Mouse (Mus musculus) limb, embryonic 13.5 days (tissue): ENCODE results near the gene Tbc1d1. TPM values are rescaled to one million over a fixed set of nuclear protein-coding genes. Genes with fewer than 3 reads are reported as not detected.

Experiments
- ATAC-seq: fragments of 200-750 bp; cut with Nextera tagmentation; 2 replicates; pipeline ENCODE4 v1.8.0; 2017; ENCODE audit warnings: low read depth, moderate number of reproducible peaks, moderate TSS enrichment; ENCODE audit not compliant: low FRiP score
- H3K27ac ChIP-seq: fragments of 300-500 bp; sonication (generic); 2 replicates; pipeline ENCODE4 v1.5.1; 2015; ENCODE audit warnings: inconsistent platforms, mild to moderate bottlenecking, moderate library complexity
- H3K27me3 ChIP-seq: fragments of 300-500 bp; sonication (generic); 2 replicates; pipeline ENCODE4 v1.6.1; 2015; ENCODE audit warnings: mild to moderate bottlenecking, inconsistent platforms
- H3K36me3 ChIP-seq: fragments of 300-500 bp; sonication (generic); 2 replicates; pipeline ENCODE4 v1.6.1; 2015; ENCODE audit warnings: inconsistent platforms, mild to moderate bottlenecking, moderate library complexity
- H3K4me1 ChIP-seq: fragments of 300-500 bp; sonication (generic); 2 replicates; pipeline ENCODE4 v1.6.1; 2015; ENCODE audit warnings: inconsistent platforms
- H3K4me2 ChIP-seq: fragments of 300-500 bp; sonication (generic); replicated peaks from 2 replicates; pipeline ENCODE4 v1.6.1; 2015; ENCODE audit warnings: inconsistent platforms, mild to moderate bottlenecking, moderate library complexity
- H3K4me3 ChIP-seq: fragments of 300-500 bp; sonication (generic); 2 replicates; pipeline ENCODE4 v1.5.1; 2015; ENCODE audit warnings: moderate library complexity, mild to moderate bottlenecking, inconsistent platforms
- H3K9ac ChIP-seq: fragments of 300-500 bp; sonication (generic); 2 replicates; pipeline ENCODE4 v1.6.1; 2015; ENCODE audit warnings: mild to moderate bottlenecking, inconsistent platforms
- H3K9me3 ChIP-seq: fragments of 300-500 bp; sonication (generic); 2 replicates; pipeline ENCODE4 v1.6.1; 2016; ENCODE audit warnings: inconsistent platforms
- WGBS: fragments of 180-500 bp; shearing (Covaris S2); methylation state at CpG from one replicate; pipeline ENCODE4 v1.1.7; 2015; 5-methylcytosine and 5-hydroxymethylcytosine counted together
- polyA plus RNA-seq: library from polyadenylated mRNA; unstranded; fragments of >200 nt; fragmentation: Nextera tagmentation; extraction: Ambion mirVana; gene quantifications from 2 replicates; pipeline ENCODE4 v1.2.1, GENCODE M21; 2015

The Tbc1d1 gene
- polyA plus RNA-seq, 1 experiment from 2014 or later: 29.1 TPM

- peaks cover 57% of the 10 kb centered on the region for H3K27me3 ChIP-seq
- no peaks in the 10 kb centered on the region for H3K9me3 ChIP-seq
- no peaks in the 10 kb centered on the region for H3K36me3 ChIP-seq
- H3K9ac ChIP-seq: no peak overlapping the region
- 73% methylated on average over 5 of the region's 5 CpGs for WGBS
- no peak overlapping the region for H3K4me2 ChIP-seq
- peaks cover 17% of the 10 kb centered on the region for H3K4me1 ChIP-seq
- ATAC-seq: no peak
- no peak overlapping the region for H3K4me3 ChIP-seq
- H3K27ac ChIP-seq: no peak overlapping the region
Observed at GRCm38 (mm10) chr5:64162582-64162981, 6.5 kb downstream of the Tbc1d1 start.

- no peaks in the 10 kb centered on the region for H3K9me3 ChIP-seq
- no peak for ATAC-seq
- 93% methylated on average over 3 of the region's 3 CpGs for WGBS
Observed at GRCm38 (mm10) chr5:64164414-64164813, 8.3 kb downstream of the Tbc1d1 start.

GRCm38 (mm10) chr5:64165826-64166225 is 9.7 kb downstream of the Tbc1d1 start:
- Histone ChIP-seq H3K36me3 (no peaks in the 10 kb centered on the region), H3K9ac (no peak overlapping the region), H3K27ac (no peak overlapping the region), H3K4me3 (no peak overlapping the region), H3K27me3 (peaks cover 26% of the 10 kb centered on the region), H3K4me1 (peaks cover 3% of the 10 kb centered on the region; the same call in 1 of the 2 replicates), H3K4me2 (no peak overlapping the region), H3K9me3 (no peaks in the 10 kb centered on the region)
- WGBS: 70% methylated on average over 2 of the region's 2 CpGs
- no peak for ATAC-seq

More at GRCm38 (mm10) chr5:64164414-64164813, 8.3 kb downstream of the Tbc1d1 start:
- Histone ChIP-seq H3K27ac (no peak overlapping the region), H3K36me3 (no peaks in the 10 kb centered on the region), H3K27me3 (peaks cover 39% of the 10 kb centered on the region), H3K9ac (no peak overlapping the region), H3K4me1 (peaks cover 14% of the 10 kb centered on the region), H3K4me3 (no peak overlapping the region), H3K4me2 (no peak overlapping the region)

GRCm38 (mm10) chr5:64168990-64169540 is 13.0 kb downstream of the Tbc1d1 start:
- ATAC-seq: no peak
- 91% methylated on average over 10 of the region's 10 CpGs for WGBS
- Histone ChIP-seq H3K4me3 (no peak overlapping the region), H3K9me3 (no peaks in the 10 kb centered on the region), H3K9ac (no peak overlapping the region), H3K36me3 (no peaks in the 10 kb centered on the region), H3K27me3 (0 out of 2 replicates have a peak, but pooled peaks cover 7% of the 10 kb centered on the region), H3K27ac (no peak overlapping the region), H3K4me2 (no peak overlapping the region), H3K4me1 (peaks cover 8% of the 10 kb centered on the region; the same call in 1 of the 2 replicates)

GRCm38 (mm10) chr5:64172884-64173283 is 16.8 kb downstream of the Tbc1d1 start:
- 80% methylated on average over 3 of the region's 3 CpGs for WGBS
- Histone ChIP-seq H3K27me3 (0 out of 2 replicates have a peak, but pooled peaks cover 7% of the 10 kb centered on the region), H3K9ac (no peak overlapping the region), H3K36me3 (no peaks in the 10 kb centered on the region), H3K9me3 (no peaks in the 10 kb centered on the region), H3K27ac (no peak overlapping the region), H3K4me1 (peaks cover 19% of the 10 kb centered on the region), H3K4me2 (no peak overlapping the region), H3K4me3 (no peak overlapping the region)
- no peak for ATAC-seq

- Histone ChIP-seq H3K27me3 (0 out of 2 replicates have a peak, but pooled peaks cover 7% of the 10 kb centered on the region), H3K36me3 (no peaks in the 10 kb centered on the region), H3K9me3 (no peaks in the 10 kb centered on the region), H3K4me2 (no peak overlapping the region), H3K9ac (no peak overlapping the region), H3K4me3 (no peak overlapping the region), H3K4me1 (peaks cover 19% of the 10 kb centered on the region), H3K27ac (no peak overlapping the region)
- no peak for ATAC-seq
- WGBS: 73% methylated on average over 16 of the region's 16 CpGs
Observed at GRCm38 (mm10) chr5:64173302-64173701, 17.2 kb downstream of the Tbc1d1 start.

- Histone ChIP-seq H3K9me3 (no peaks in the 10 kb centered on the region), H3K4me2 (no peak overlapping the region), H3K9ac (no peak overlapping the region), H3K36me3 (no peaks in the 10 kb centered on the region), H3K27ac (no peak overlapping the region), H3K4me3 (no peak overlapping the region), H3K4me1 (peaks cover 19% of the 10 kb centered on the region), H3K27me3 (0 out of 2 replicates have a peak, but pooled peaks cover 7% of the 10 kb centered on the region)
- ATAC-seq: no peak
- WGBS: 61% methylated on average over 5 of the region's 5 CpGs
Observed at GRCm38 (mm10) chr5:64174429-64174935, 18.4 kb downstream of the Tbc1d1 start.

GRCm38 (mm10) chr5:64180548-64180947 is 24.4 kb downstream of the Tbc1d1 start:
- WGBS: 80% methylated on average over 8 of the region's 8 CpGs
- ATAC-seq: no peak
- Histone ChIP-seq H3K36me3 (no peaks in the 10 kb centered on the region), H3K27me3 (no peaks in the 10 kb centered on the region), H3K4me1 (no peaks in the 10 kb centered on the region; the same call in 1 of the 2 replicates), H3K4me2 (no peak overlapping the region), H3K27ac (no peak overlapping the region), H3K4me3 (no peak overlapping the region), H3K9me3 (no peaks in the 10 kb centered on the region; the same call in 1 of the 2 replicates), H3K9ac (no peak overlapping the region)

GRCm38 (mm10) chr5:64183712-64184111 is 27.6 kb downstream of the Tbc1d1 start:
- H3K4me1 ChIP-seq: no peaks in the 10 kb centered on the region
- ATAC-seq: no peak
- H3K36me3 ChIP-seq: no peaks in the 10 kb centered on the region
- H3K4me3 ChIP-seq: no peak overlapping the region
- no peak overlapping the region for H3K4me2 ChIP-seq
- H3K27ac ChIP-seq: no peak overlapping the region
- 72% methylated on average over 4 of the region's 4 CpGs for WGBS
- H3K9me3 ChIP-seq: no peaks in the 10 kb centered on the region; the same call in 1 of the 2 replicates
- no peaks in the 10 kb centered on the region for H3K27me3 ChIP-seq
- no peak overlapping the region for H3K9ac ChIP-seq

- Histone ChIP-seq H3K4me2 (no peak overlapping the region), H3K27ac (no peak overlapping the region), H3K4me3 (no peak overlapping the region), H3K4me1 (no peaks in the 10 kb centered on the region), H3K9ac (no peak overlapping the region), H3K27me3 (no peaks in the 10 kb centered on the region), H3K9me3 (no peaks in the 10 kb centered on the region; the same call in 1 of the 2 replicates), H3K36me3 (no peaks in the 10 kb centered on the region)
- no peak for ATAC-seq
- 65% methylated on average over 7 of the region's 7 CpGs for WGBS
Observed at GRCm38 (mm10) chr5:64185257-64185656, 29.2 kb downstream of the Tbc1d1 start.

GRCm38 (mm10) chr5:64186566-64186965 is 30.5 kb downstream of the Tbc1d1 start:
- Histone ChIP-seq H3K9ac (no peak overlapping the region), H3K27ac (no peak overlapping the region), H3K36me3 (no peaks in the 10 kb centered on the region), H3K27me3 (no peaks in the 10 kb centered on the region), H3K4me2 (no peak overlapping the region), H3K4me1 (no peaks in the 10 kb centered on the region), H3K9me3 (peaks cover 7% of the 10 kb centered on the region; the same call in 1 of the 2 replicates), H3K4me3 (no peak overlapping the region)
- no peak for ATAC-seq
- 53% methylated on average over 5 of the region's 5 CpGs for WGBS

GRCm38 (mm10) chr5:64188083-64188648 is 32.1 kb downstream of the Tbc1d1 start:
- no peak overlapping the region for H3K27ac ChIP-seq
- H3K4me1 ChIP-seq: 0 out of 2 replicates have a peak, but pooled peaks cover 1% of the 10 kb centered on the region
- H3K4me2 ChIP-seq: no peak overlapping the region
- no peak overlapping the region for H3K9ac ChIP-seq
- no peak overlapping the region for H3K4me3 ChIP-seq
- 38% methylated on average over 3 of the region's 3 CpGs for WGBS
- no peaks in the 10 kb centered on the region for H3K27me3 ChIP-seq
- H3K9me3 ChIP-seq: peaks cover 7% of the 10 kb centered on the region; the same call in 1 of the 2 replicates
- ATAC-seq: no peak
- no peaks in the 10 kb centered on the region for H3K36me3 ChIP-seq
